Mouse (Mus musculus) lung, postnatal 4 days (tissue): ENCODE data around the gene Wdr91.

Experiments
- DNase-seq, 2 experiments: peaks; one replicate each; pipeline ENCODE4 v3.0.0; 2021

Gene Wdr91

GRCm38 (mm10) chr6:34861546-34862053 lies 49.1 kb downstream of the Wdr91 start:
- DNase-seq, result no peak

- no peak for DNase-seq
Observed at GRCm38 (mm10) chr6:34832352-34832751, 78.3 kb downstream of the Wdr91 start.
